Mouse (Mus musculus) cortical plate, adult 2 months (tissue): Measurements from ENCODE around the gene Nsd2. TPM values are rescaled to one million over a fixed set of nuclear protein-coding genes. Genes with fewer than 3 reads are reported as not detected.

Experiments
- H3K27ac ChIP-seq: fragments of 200-500 bp; 2 replicates; pipeline ENCODE4 v1.5.1; 2012; ENCODE audit warnings: low read length, control low read depth, inconsistent platforms; ENCODE audit not compliant: insufficient read depth
- H3K4me1 ChIP-seq: fragments of 200-500 bp; 2 replicates; pipeline ENCODE4 v1.6.1; 2011; ENCODE audit warnings: low read length; ENCODE audit not compliant: control insufficient read depth, insufficient read depth
- H3K4me3 ChIP-seq: fragments of 200-500 bp; 2 replicates; pipeline ENCODE4 v1.5.1; 2011; ENCODE audit warnings: mild to moderate bottlenecking, low read length, control low read depth; ENCODE audit not compliant: insufficient read depth
- CTCF ChIP-seq: fragments of 200-500 bp; IDR thresholded peaks from 2 replicates; pipeline ENCODE4 v1.5.1; 2011; ENCODE audit warnings: mild to moderate bottlenecking, control low read depth, low read length; ENCODE audit not compliant: insufficient read depth; ENCODE audit errors: extremely low read depth
- POLR2A ChIP-seq: fragments of 200-500 bp; IDR thresholded peaks from 2 replicates; pipeline ENCODE4 v1.6.1; 2011; ENCODE audit warnings: mild to moderate bottlenecking, low read length, control low read depth; ENCODE audit not compliant: insufficient read depth; ENCODE audit errors: extremely low read depth
- polyA plus RNA-seq: library from polyadenylated mRNA; depleted of rRNA; stranded (reverse); fragments of >200 nt; gene quantifications from 2 replicates; pipeline ENCODE4 v1.2.3, GENCODE M21; 2012; rRNA removed

Gene Nsd2
- 42.7 and 44.2 TPM in 2 replicates for polyA plus RNA-seq

DNA sequence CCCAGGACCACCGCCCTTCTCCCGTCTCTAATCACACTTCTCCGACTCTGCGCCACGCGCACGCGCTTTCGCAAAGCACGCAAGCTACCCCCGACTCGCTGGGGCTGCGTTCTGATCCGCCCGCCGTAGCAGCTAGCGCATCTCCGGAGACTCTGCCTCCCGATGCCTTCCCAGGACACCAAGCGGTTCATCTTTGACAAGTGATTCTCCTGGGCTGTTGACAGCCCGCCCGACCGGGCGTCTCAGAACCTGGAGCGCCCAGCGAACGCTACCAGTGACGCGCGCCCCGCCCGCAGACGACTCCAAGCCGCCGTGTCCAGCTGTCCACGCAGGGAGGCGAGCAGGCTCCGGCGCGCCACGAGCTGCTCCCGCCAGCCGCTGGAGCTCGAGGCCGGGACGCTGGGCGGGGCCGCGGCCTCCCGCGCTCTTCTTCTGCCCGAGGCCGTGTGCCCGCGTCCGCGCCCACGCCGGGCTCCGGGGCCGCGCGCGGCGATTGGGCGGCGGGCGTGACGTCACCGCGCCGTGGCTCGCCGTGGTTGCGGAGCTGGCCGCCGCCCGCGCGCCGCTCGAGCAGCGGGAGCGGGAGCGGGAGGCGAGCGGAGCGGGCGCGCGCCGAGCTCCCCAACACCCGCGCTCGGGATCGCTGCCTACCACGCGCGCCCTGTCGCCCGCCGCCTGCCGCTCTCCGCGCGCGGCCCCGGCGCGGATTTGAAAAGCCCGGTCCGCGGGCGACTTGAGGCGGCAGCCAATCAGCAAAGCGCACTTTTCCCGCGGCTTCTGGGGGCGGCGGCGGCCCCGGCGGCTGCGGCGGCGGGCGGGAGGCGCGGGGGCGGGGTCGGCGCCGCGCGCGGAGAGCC is at the start of gene Nsd2:
Gene Nsd2, plus strand, starts transcription at position 850 of the 857 bp plus-strand sequence.
- Histone ChIP-seq H3K4me1 (peaks cover 3% of the 10 kb centered on the region; the same call in 1 of the 2 replicates), H3K27ac (peak within 1 kb of the TSS; percentile 94), H3K4me3 (peak within 1 kb of the TSS; percentile 75)
- TF ChIP-seq CTCF (no peak), POLR2A (no peak)

DNA sequence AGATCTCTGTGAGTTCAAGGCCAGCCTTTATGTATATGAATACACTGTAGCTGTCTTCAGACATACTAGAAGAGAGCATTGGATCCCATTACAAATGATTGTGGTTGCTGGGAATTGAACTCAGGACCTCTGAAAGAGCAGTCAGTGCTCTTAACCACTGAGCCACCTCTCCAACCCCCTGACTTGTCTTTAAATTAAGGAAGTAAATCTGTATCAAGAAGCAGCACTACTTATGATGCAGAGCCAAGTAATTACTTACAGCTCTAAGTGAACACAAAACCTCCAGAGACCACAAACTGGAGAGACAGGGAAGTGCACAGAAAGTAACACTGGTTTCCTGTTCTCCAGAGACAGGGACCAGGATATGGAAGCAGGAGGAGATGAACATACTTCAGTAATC is 43.3 kb upstream of the Nsd2 start:
- Histone ChIP-seq H3K27ac (no peak overlapping the region), H3K4me1 (peaks cover 6% of the 10 kb centered on the region; the same call in 1 of the 2 replicates), H3K4me3 (no peak overlapping the region)
- TF ChIP-seq POLR2A (no peak), CTCF (no peak)

DNA sequence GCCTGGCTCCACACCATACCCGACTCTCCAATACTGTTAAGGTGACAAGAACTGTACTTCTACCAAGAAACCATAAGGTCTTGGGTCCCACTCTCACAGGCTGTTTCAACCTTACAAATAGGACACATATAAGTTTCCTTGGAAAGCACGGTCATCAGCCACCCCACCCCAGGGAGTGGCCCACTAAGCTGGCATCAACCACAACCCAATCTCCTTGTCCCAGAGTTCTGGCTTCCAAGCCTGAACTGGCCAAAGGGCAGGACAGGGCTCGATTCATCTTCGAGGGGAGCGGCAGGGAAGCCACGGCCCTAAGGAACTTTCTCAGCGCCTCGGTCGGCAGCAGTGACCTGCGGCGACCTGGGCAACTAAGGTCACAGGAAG is 38.6 kb upstream of the Nsd2 start:
- peak overlapping the region; percentile 48 for H3K27ac ChIP-seq
- H3K4me1 ChIP-seq, result peaks cover 6% of the 10 kb centered on the region; the same call in 1 of the 2 replicates
- peak overlapping the region; percentile 71 for H3K4me3 ChIP-seq
- TF ChIP-seq POLR2A, result no peak
- TF ChIP-seq CTCF, result no peak

DNA sequence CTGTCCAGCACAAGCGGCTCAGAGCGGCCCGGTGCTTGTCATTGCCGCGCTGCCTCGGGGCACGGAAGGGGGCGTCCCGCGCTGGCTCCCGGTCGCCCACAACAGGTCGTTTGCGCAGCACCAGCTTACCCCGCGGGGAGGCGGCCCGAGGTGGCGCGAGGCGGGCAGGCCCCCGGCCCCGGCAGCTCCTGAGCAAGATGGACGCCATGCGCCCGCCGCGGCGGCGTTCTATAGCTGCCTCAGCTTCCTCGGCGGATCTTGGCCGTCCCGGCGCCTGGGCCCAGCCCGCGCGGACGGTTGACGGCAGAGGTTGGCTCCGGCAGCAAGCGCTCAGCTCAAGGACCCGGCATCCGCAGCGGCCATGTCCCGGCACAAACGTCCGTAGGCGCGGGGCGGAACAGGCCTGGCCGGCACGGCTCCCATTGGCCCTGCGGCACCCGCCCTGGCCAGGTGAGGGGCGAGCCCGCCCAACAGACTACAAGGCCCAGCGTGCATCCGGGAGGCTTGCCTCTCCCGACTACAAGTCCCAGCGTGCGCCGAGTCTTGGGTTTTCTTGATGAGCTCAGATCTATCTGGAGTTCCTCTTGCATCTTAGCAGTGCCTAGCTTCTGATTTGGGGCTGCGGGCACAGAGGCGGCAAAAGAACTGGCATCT is 38.1 kb upstream of the Nsd2 start, which contains the start of gene Letm1:
Gene Letm1, minus strand, starts transcription at position 473 of the 654 bp plus-strand sequence.
- Histone ChIP-seq H3K4me3 (peak within 1 kb of the TSS; percentile 71), H3K27ac (peak within 1 kb of the TSS; percentile 48), H3K4me1 (peaks cover 6% of the 10 kb centered on the region; the same call in 1 of the 2 replicates)
- peak; percentile 71; the same call in 1 of the 2 replicates for TF ChIP-seq POLR2A
- TF ChIP-seq CTCF, result no peak

DNA sequence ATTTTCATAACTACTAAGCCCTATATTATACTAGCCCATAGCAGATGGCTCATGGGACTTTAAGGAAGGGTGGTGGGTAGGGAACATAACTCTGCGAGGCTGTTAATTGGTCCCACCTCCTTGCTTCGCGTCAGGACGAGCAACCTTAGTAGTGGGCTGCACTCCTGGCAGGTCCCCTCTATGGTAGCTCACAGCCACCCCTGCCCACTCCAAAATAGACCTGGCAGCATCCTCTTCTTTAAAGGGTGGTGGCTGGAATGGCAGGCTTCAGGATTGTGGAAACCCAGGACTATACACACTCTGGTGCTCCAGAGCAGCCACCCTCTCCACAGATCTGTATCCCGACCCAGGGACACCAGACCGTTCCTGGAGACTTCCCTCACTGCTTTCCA is 37.5 kb upstream of the Nsd2 start:
- Histone ChIP-seq H3K4me1 (peaks cover 6% of the 10 kb centered on the region; the same call in 1 of the 2 replicates), H3K4me3 (peak overlapping the region; percentile 71), H3K27ac (no peak overlapping the region)
- TF ChIP-seq CTCF (no peak), POLR2A (no peak)

DNA sequence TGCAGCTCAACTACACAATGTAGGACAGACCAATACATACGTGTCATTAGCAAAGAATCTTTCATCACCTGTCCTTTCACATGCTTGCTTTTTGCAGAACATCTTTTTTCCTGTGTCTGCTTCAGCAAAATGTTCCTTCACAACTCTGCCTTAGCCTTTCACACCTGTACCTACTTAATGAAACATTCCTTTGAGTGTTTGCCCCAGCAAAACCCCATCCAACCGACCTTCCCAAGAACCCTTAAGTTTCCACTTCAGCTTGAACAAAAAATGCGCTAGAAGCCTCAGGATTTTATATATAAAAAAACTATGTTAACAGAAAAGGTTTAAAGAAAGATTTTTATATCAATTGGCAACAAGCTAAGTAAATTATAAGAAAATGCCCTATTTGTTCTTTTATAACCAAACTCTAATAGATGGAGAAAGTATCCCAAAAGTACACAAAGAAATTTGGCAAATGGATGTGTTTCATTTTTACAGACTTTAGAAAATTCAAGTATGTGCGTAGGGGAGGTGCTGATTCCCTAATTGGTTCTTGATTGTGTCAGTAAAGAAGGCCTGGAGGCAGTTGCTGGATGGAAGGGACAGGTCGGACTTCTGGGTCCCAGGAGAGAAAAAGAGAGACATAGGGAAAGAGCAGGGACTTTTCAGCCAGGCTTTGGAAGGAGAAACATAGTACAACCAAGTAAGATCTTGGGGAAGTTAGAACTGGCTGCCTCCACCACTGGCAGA is 28.4 kb upstream of the Nsd2 start:
- H3K4me1 ChIP-seq, result no peaks in the 10 kb centered on the region
- no peak for TF ChIP-seq POLR2A
- no peak for TF ChIP-seq CTCF
- H3K4me3 ChIP-seq, result no peak overlapping the region
- H3K27ac ChIP-seq, result no peak overlapping the region

DNA sequence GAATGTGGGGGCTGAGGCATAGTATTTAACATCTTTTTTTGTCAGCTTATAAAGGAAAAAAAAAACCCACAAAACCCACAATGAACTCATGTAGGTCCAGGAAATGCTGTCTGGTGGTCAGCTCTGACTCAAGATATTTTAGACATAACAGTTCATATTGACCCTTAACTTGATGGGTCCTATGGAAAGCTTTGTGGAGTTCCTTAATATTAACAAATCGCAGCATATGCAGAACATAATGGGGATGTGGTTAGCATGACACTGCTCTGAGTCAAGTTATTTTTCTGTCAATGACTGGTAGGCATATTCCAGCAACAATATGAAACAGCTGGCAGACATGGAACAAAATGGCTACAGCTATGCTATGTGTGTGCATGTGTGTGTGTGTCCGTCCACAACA is 17.2 kb upstream of the Nsd2 start:
- Histone ChIP-seq H3K4me1 (no peaks in the 10 kb centered on the region), H3K27ac (no peak overlapping the region), H3K4me3 (no peak overlapping the region)
- TF ChIP-seq POLR2A, result no peak
- TF ChIP-seq CTCF, result no peak

DNA sequence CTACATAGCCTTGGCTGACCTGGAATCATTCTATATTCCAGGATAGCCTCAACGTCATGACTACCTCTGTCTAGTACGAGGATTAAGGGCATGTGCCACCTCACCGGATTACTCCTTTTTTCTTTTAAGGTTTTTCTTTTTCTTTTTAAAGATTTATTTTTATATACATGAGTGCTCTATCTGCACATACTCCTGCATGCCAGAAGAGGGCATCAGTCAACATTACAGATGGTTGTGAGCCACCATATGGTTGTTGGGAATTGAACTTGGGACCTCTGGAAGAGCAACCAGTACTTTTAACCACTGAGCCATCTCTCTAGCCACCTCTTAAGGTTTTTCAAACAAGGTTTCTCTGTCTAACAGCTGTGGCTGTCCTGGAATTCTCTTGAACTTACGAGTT is 9.0 kb upstream of the Nsd2 start:
- no peak for TF ChIP-seq CTCF
- TF ChIP-seq POLR2A, result no peak
- Histone ChIP-seq H3K4me1 (no peaks in the 10 kb centered on the region), H3K4me3 (no peak overlapping the region)

More for the DNA sequence above, 9.0 kb upstream of the Nsd2 start:
- H3K27ac ChIP-seq, result no peak overlapping the region
